Mouse (Mus musculus) cerebellum, postnatal 4 days (tissue): ENCODE data around the gene Dhx16.
A peak's percentile ranks its signal among the peaks of the same experiment; 100 is the strongest.
"Not testable (repeated sequence)": the region's sequence is repeated elsewhere in the genome, so short reads cannot be mapped to it uniquely, and the experiment has no call there.

ENCODE experiments used
- DNase-seq, 2 experiments: peaks; one replicate each; pipeline ENCODE4 v3.0.0; 2022; ENCODE audit warnings: low spot score in 2 of 2, mixed read lengths in 1 of 2

Gene Dhx16

GRCm38 (mm10) chr17:35879245-35880057, at the start of gene Dhx16:
Dhx16 (plus strand) TSS chr17:35879819.
- DNase-seq, result peak; percentile 87 to 96

GRCm38 (mm10) chr17:35832400-35833238, 47.0 kb upstream of the Dhx16 start:
- no peak for DNase-seq

- DNase-seq, result no peak
Measured at GRCm38 (mm10) chr17:35833239-35833751, 46.3 kb upstream of the Dhx16 start.

- DNase-seq, result no peak
Measured at GRCm38 (mm10) chr17:35833894-35834293, 45.7 kb upstream of the Dhx16 start.

GRCm38 (mm10) chr17:35834696-35835422, 44.8 kb upstream of the Dhx16 start:
- DNase-seq, result no peak

- DNase-seq, result no peak
Measured at GRCm38 (mm10) chr17:35835424-35836140, 44.0 kb upstream of the Dhx16 start.

- DNase-seq, result peak; percentile 75 to 91
Measured at GRCm38 (mm10) chr17:35836178-35836965, 43.2 kb upstream of the Dhx16 start.

- DNase-seq, result peak; percentile 76 to 90
Measured at GRCm38 (mm10) chr17:35836991-35837422, 42.6 kb upstream of the Dhx16 start.

GRCm38 (mm10) chr17:35837487-35837886, 42.1 kb upstream of the Dhx16 start:
- peak in 1 of 2 experiments; percentile 60 for DNase-seq

GRCm38 (mm10) chr17:35838122-35838544, 41.5 kb upstream of the Dhx16 start, which contains the start of gene Tubb5:
Tubb5 (minus strand) TSS chr17:35838306.
- DNase-seq, result peak; percentile 91 to 96

- DNase-seq, result no peak
Measured at GRCm38 (mm10) chr17:35838570-35838969, 41.0 kb upstream of the Dhx16 start.

GRCm38 (mm10) chr17:35839002-35839401, 40.6 kb upstream of the Dhx16 start:
- not testable (repeated sequence) for DNase-seq

GRCm38 (mm10) chr17:35840561-35840960, 39.1 kb upstream of the Dhx16 start:
- no peak for DNase-seq

GRCm38 (mm10) chr17:35841076-35841950, 38.3 kb upstream of the Dhx16 start, which contains the start of gene Mdc1:
Mdc1 (plus strand) TSS chr17:35841515.
- peak; percentile 92 to 97 for DNase-seq

- no peak for DNase-seq
Measured at GRCm38 (mm10) chr17:35842006-35842405, 37.6 kb upstream of the Dhx16 start.

- no peak for DNase-seq
Measured at GRCm38 (mm10) chr17:35843514-35843913, 36.1 kb upstream of the Dhx16 start.

- no peak for DNase-seq
Measured at GRCm38 (mm10) chr17:35848112-35848511, 31.5 kb upstream of the Dhx16 start.

- no peak for DNase-seq
Measured at GRCm38 (mm10) chr17:35850974-35851373, 28.6 kb upstream of the Dhx16 start.

- DNase-seq, result no peak
Measured at GRCm38 (mm10) chr17:35859371-35859770, 20.2 kb upstream of the Dhx16 start.
